ENCODE assay signal across 29 mouse cellular contexts in the genomic region with DNA sequence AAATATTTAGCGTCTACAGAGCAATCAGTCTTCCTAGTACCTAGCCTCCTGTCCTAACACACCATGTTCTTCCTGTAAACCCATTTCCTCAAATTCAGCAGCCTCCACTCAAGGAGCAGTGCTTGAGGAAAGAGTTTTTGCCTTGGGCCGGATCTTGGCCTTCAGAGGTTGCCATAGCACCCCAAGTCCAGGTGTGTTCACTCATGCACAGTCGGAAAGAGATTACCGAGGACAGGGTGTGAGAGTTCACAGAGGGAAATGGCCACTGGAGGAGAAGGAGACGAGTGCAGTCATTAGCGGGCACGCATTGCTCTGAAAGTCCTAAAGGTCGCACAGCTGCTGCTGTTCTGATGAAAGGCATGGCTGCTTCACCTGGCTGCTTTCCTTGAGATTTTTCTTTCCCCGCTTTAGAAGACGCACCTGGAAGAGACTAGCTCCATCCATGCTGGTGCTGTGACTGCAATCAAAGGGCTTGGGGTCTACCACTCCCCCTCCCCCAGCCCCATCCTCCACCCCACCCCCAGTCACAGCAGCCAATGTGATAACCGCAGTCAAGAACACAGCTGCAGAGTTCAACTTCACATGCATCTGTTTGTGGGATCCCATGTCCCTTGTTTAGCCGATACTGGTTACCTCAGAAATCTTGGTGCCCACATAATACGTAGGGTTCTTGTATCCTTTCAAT. TPM values are rescaled to one million over a fixed set of nuclear protein-coding genes. Genes with fewer than 3 reads are reported as not detected.
DNase-seq lines count a peak whose midpoint lies in the region; ATAC-seq and TF ChIP-seq lines count a peak whose summit lies in the region.
"Had no signal": no experiment of that assay in that cellular context is flagged by ENCODE, and none has a peak within 500 bp of the region (broad histone marks: within the 10 kb centered on the region; RNA-seq: fewer than 3 reads in every experiment).

No protein-coding gene starts in this region.

- no peak overlapping the region for H3K9ac ChIP-seq in kidney, postnatal 0 days (ENCODE audit: low read depth, low read length)
- no peak overlapping the region for H3K9ac ChIP-seq in kidney, embryonic 14.5 days (ENCODE audit: low read depth, low read length)
- H3K9ac ChIP-seq: forebrain, embryonic 12.5 days; hindbrain, embryonic 15.5 days; liver, postnatal 0 days had no signal

- no peaks in the 10 kb centered on the region for H3K4me1 ChIP-seq in kidney, postnatal 0 days (replicated peaks; ENCODE audit: insufficient read depth, low read length)
- no peaks in the 10 kb centered on the region for H3K4me1 ChIP-seq in kidney, embryonic 14.5 days (ENCODE audit: control insufficient read depth, insufficient read depth, low read length)
- H3K4me1 ChIP-seq: forebrain, embryonic 12.5 days; hindbrain, embryonic 15.5 days; megakaryocyte, embryonic 14.5 days had no signal

- H3K36me3 ChIP-seq in kidney, postnatal 0 days (ENCODE audit: insufficient read depth, low read length) = no peaks in the 10 kb centered on the region
- H3K36me3 ChIP-seq in kidney, embryonic 14.5 days (ENCODE audit: control insufficient read depth, insufficient read depth, low read length) = no peaks in the 10 kb centered on the region
- H3K36me3 ChIP-seq: forebrain, embryonic 12.5 days; hindbrain, embryonic 15.5 days; limb, embryonic 10.5 days had no signal

- H3K27me3 ChIP-seq in kidney, postnatal 0 days (ENCODE audit: insufficient read depth, low read length) = no peaks in the 10 kb centered on the region
- H3K27me3 ChIP-seq in kidney, embryonic 14.5 days (ENCODE audit: control insufficient read depth, insufficient read depth, low read length) = no peaks in the 10 kb centered on the region
- H3K27me3 ChIP-seq: forebrain, embryonic 12.5 days; hindbrain, embryonic 15.5 days had no signal

- DNase-seq in kidney, postnatal 0 days (ENCODE audit: low spot score) = no peak
- peak; percentile 73 for DNase-seq in R1 (ENCODE audit: low read depth, low spot score)
- DNase-seq in kidney, postnatal 4 days = peak; percentile 37 to 51
- DNase-seq in layer of hippocampus, adult 11-12 months (ENCODE audit: low spot score) = no peak
- no peak for DNase-seq in lung, postnatal 10 days
- no peak for DNase-seq in yolk sac, embryonic 10.5 days (ENCODE audit: low spot score)
- DNase-seq: adrenal gland, postnatal 14 days; cerebellum, adult 9-11 months; heart, adult 18-20 months; heart, postnatal 36 days; layer of hippocampus, adult 9-11 months; liver, postnatal 0 days; lung, postnatal 14 days; midbrain, embryonic 14.5 days; spleen, adult 18-20 months had no signal

- no peak overlapping the region for H3K4me3 ChIP-seq in kidney, postnatal 0 days (replicated peaks; ENCODE audit: low read depth, low read length)
- no peak overlapping the region for H3K4me3 ChIP-seq in kidney, embryonic 14.5 days (ENCODE audit: low read length)
- H3K4me3 ChIP-seq: forebrain, embryonic 12.5 days; hindbrain, embryonic 15.5 days; left cerebral cortex, adult 2 months; limb, embryonic 10.5 days; megakaryocyte, embryonic 14.5 days had no signal

- no peak for TF ChIP-seq CTCF in kidney, postnatal 0 days (IDR thresholded peaks at IDR 0.05; ENCODE audit: low read depth)

- ATAC-seq in kidney, postnatal 0 days (replicated peaks; ENCODE audit: low FRiP score, low read depth) = peak; percentile 65
- no peak for ATAC-seq in kidney, embryonic 14.5 days (ENCODE audit: low FRiP score, low TSS enrichment)
- ATAC-seq: intestine, embryonic 16.5 days; liver, postnatal 0 days had no signal

- 39% methylated on average over 13 of the region's 13 CpGs for WGBS in kidney, postnatal 0 days
- WGBS in kidney, embryonic 14.5 days = 40% methylated on average over 13 of the region's 13 CpGs

- no peaks in the 10 kb centered on the region for H3K9me3 ChIP-seq in kidney, postnatal 0 days (replicated peaks; ENCODE audit: low read length)
- H3K9me3 ChIP-seq in kidney, embryonic 14.5 days (ENCODE audit: control insufficient read depth, low read length) = no peaks in the 10 kb centered on the region
- H3K9me3 ChIP-seq: forebrain, embryonic 12.5 days; hindbrain, embryonic 15.5 days; limb, embryonic 10.5 days; megakaryocyte, embryonic 14.5 days had no signal

- H3K4me2 ChIP-seq in kidney, postnatal 0 days (ENCODE audit: low read length) = no peak overlapping the region
- H3K4me2 ChIP-seq in kidney, embryonic 14.5 days (replicated peaks; ENCODE audit: low read depth, low read length) = no peak overlapping the region
- H3K4me2 ChIP-seq: forebrain, embryonic 12.5 days; hindbrain, embryonic 15.5 days had no signal

- H3K27ac ChIP-seq in kidney, postnatal 0 days = no peak overlapping the region
- H3K27ac ChIP-seq in kidney, embryonic 14.5 days (ENCODE audit: low read depth, low read length) = no peak overlapping the region
- H3K27ac ChIP-seq: forebrain, embryonic 12.5 days; hindbrain, embryonic 15.5 days; left cerebral cortex, adult 2 months; limb, embryonic 10.5 days had no signal

RNA-seq across cellular contexts. Expression of a gene that starts 17.0 kb away (rescaled TPM):
- not detected in 2 replicates for polyA plus RNA-seq in kidney, postnatal 0 days (2015; fragmentation: Nextera tagmentation; extraction: Ambion mirVana)
- not detected in 2 replicates for polyA plus RNA-seq in kidney, embryonic 14.5 days (2014; fragmentation: Nextera tagmentation; extraction: Ambion mirVana)
- polyA plus RNA-seq: brain, embryonic 14.5 days; cortical plate, adult 2 months; embryonic facial prominence, embryonic 11.5 days; forebrain, embryonic 12.5 days; frontal cortex, adult 2 months; heart, embryonic 14.5 days; hindbrain, embryonic 15.5 days; intestine, embryonic 16.5 days; limb, embryonic 10.5 days; liver, adult 2 months; liver, postnatal 0 days; midbrain, embryonic 14.5 days; neural tube, embryonic 14.5 days had no signal

RNA-seq across cellular contexts. Expression of a gene that starts 21.3 kb away (rescaled TPM):
- polyA plus RNA-seq in kidney, postnatal 0 days (2015; fragmentation: Nextera tagmentation; extraction: Ambion mirVana) = 0.26 and 0.31 TPM in 2 replicates
- polyA plus RNA-seq in kidney, embryonic 14.5 days (2014; fragmentation: Nextera tagmentation; extraction: Ambion mirVana) = 0.67 and 0.92 TPM in 2 replicates
- polyA plus RNA-seq: liver, adult 2 months had no signal

RNA-seq across cellular contexts. Expression of a gene that starts 51.7 kb away (rescaled TPM):
- polyA plus RNA-seq in kidney, postnatal 0 days (2015; fragmentation: Nextera tagmentation; extraction: Ambion mirVana) = 0.04 and 0.05 TPM in 2 replicates
- 0.10 TPM in 1 of 2 replicates, not detected in the other for polyA plus RNA-seq in kidney, embryonic 14.5 days (2014; fragmentation: Nextera tagmentation; extraction: Ambion mirVana)

RNA-seq across cellular contexts. Expression of a gene that starts 56.0 kb away (rescaled TPM):
- polyA plus RNA-seq in kidney, postnatal 0 days (2015; fragmentation: Nextera tagmentation; extraction: Ambion mirVana) = 5.1 and 5.7 TPM in 2 replicates
- polyA plus RNA-seq in kidney, embryonic 14.5 days (2014; fragmentation: Nextera tagmentation; extraction: Ambion mirVana) = 7.0 and 8.2 TPM in 2 replicates

RNA-seq across cellular contexts. Expression of a gene that starts 59.8 kb away (rescaled TPM):
- 0.39 and 0.80 TPM in 2 replicates for polyA plus RNA-seq in kidney, postnatal 0 days (2015; fragmentation: Nextera tagmentation; extraction: Ambion mirVana)
- polyA plus RNA-seq in kidney, embryonic 14.5 days (2014; fragmentation: Nextera tagmentation; extraction: Ambion mirVana) = 0.64 and 1.6 TPM in 2 replicates
- polyA plus RNA-seq: limb, embryonic 10.5 days had no signal

Comparison
In these comparisons a context has a peak if more than half of its experiments do, and no peak if none do; other contexts are left out.
1. DNase-seq: peak in R1 (single experiment) and kidney, postnatal 4 days (2 of 2); none in kidney, postnatal 0 days (single experiment), layer of hippocampus, adult 11-12 months (single experiment), lung, postnatal 10 days (single experiment) and yolk sac, embryonic 10.5 days (single experiment).